Mouse (Mus musculus) megakaryocyte-erythroid progenitor cell, adult 5-6 weeks (primary cell): ENCODE measurements around the gene Spam1. TPM values are rescaled to one million over a fixed set of nuclear protein-coding genes. Genes with fewer than 3 reads are reported as not detected.

Experiments
- ATAC-seq: replicated peaks from 2 replicates; pipeline ENCODE4 v1.8.0; 2016; ENCODE audit warnings: mild to moderate bottlenecking, inconsistent platforms; ENCODE audit not compliant: severe bottlenecking, poor library complexity, low FRiP score, low TSS enrichment
- total RNA-seq, 2 experiments: library from RNA; stranded (forward) in 1 of 2; stranded (reverse) in 1 of 2; fragments of 200-1000, 215-1000 nt in 1 of 2; fragments of >200 nt in 1 of 2; fragmentation: Nextera tagmentation in 1 of 2; gene quantifications; 2 replicates each; pipeline ENCODE4 v1.2.3; 2014 to 2017

Gene Spam1
- total RNA-seq (2014; fragmentation: Nextera tagmentation) (not detected in 2 replicates), total RNA-seq (2017) (not detected in 2 replicates)

GRCm38 (mm10) chr6:24790888-24791287 lies at the start of gene Spam1:
TSS of gene Spam1 (plus strand) at chr6:24791188.
- ATAC-seq = no peak

DNA sequence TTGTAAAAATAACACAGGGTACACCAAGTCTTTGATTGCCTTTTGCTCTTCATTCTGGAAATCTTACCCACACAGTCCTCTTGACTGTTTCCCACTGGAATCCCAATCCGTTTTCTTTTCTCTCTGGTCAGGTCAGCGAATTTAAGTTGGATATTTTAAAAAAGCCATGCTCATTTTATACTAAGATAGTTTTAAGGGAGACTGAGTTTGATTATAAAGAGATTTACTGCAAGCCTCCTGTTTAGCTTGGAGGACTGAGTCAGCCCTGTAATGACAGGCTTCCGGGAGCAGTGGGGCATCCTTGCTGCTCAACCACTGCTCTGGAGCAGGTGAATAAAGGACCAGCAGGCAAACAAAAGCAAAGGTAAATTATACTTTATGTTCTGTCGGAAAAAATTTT lies 43.0 kb upstream of the Spam1 start, which contains the start of gene Hyal4:
Gene Hyal4 (plus strand): TSS at position 301 of the 400 bp plus-strand sequence.
- ATAC-seq = no peak

- no peak for ATAC-seq
These were observed 31.7 kb upstream of the Spam1 start for GRCm38 (mm10) chr6:24759281-24759680.

GRCm38 (mm10) chr6:24766261-24766660 lies 24.7 kb upstream of the Spam1 start:
- ATAC-seq = no peak

GRCm38 (mm10) chr6:24779182-24779581 lies 11.8 kb upstream of the Spam1 start:
- no peak for ATAC-seq

DNA sequence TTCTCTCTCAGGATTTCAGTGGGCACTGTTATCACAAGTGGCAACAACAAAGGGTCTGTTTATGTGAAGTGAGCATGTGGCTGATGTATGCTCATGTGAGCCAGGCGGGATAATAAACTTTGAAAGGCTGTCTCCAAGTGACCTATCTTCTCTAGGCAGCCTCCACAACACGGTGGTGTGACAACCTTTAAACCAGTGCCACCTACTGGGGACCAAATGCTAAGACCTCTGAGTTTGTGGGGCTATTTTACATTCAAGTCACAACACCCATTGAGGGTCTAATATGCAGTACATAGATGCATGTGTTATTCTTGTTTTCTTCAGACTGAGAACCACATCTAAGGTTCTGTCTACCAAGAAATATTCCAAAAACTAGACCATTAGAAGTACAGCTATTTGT lies 31.1 kb downstream of the Spam1 start:
- ATAC-seq = no peak

Other genes starting within 250 kb of the Spam1 start
- not detected in 2 replicates for gene Lmod2, start 193.4 kb upstream of the Spam1 start, total RNA-seq (2014; fragmentation: Nextera tagmentation)
- not detected in 2 replicates for gene Lmod2, start 193.4 kb upstream of the Spam1 start, total RNA-seq (2017)
- 17.3 and 34.0 TPM in 2 replicates for gene Wasl, start 126.2 kb upstream of the Spam1 start, total RNA-seq (2014; fragmentation: Nextera tagmentation)
- gene Wasl, start 126.2 kb upstream of the Spam1 start, total RNA-seq (2017) = 6.4 and 12.0 TPM in 2 replicates
- gene Hyal6, start 57.9 kb upstream of the Spam1 start, total RNA-seq (2014; fragmentation: Nextera tagmentation) = not detected in 2 replicates
- gene Hyal6, start 57.9 kb upstream of the Spam1 start, total RNA-seq (2017) = not detected in 2 replicates
- gene Hyal4, start 42.9 kb upstream of the Spam1 start, total RNA-seq (2014; fragmentation: Nextera tagmentation) = not detected in 2 replicates
- gene Hyal4, start 42.9 kb upstream of the Spam1 start, total RNA-seq (2017) = not detected in 2 replicates
- gene Hyal5, start 66.8 kb downstream of the Spam1 start, total RNA-seq (2014; fragmentation: Nextera tagmentation) = not detected in 2 replicates
- gene Hyal5, start 66.8 kb downstream of the Spam1 start, total RNA-seq (2017) = not detected in 2 replicates
- gene Tmem229a, start 165.1 kb downstream of the Spam1 start, total RNA-seq (2014; fragmentation: Nextera tagmentation) = not detected in 2 replicates
- gene Tmem229a, start 165.1 kb downstream of the Spam1 start, total RNA-seq (2017) = not detected in 2 replicates